10 mouse cellular contexts compared by ENCODE assay signal in genomic region chr16:49441225-49441624, GRCm38 (mm10).
DNase-seq lines count a peak whose midpoint lies in the region; ATAC-seq and TF ChIP-seq lines count a peak whose summit lies in the region.
"Had no signal": no experiment of that assay in that cellular context is flagged by ENCODE, and none has a peak within 500 bp of the region (broad histone marks: within the 10 kb centered on the region; RNA-seq: fewer than 3 reads in every experiment).

No protein-coding gene starts in this region.

- ATAC-seq in forebrain, embryonic 13.5 days = 0 out of 2 replicates have a peak, but pooled peaks have one; percentile 41
- no peak for ATAC-seq in forebrain, embryonic 16.5 days

- H3K9me3 ChIP-seq in forebrain, embryonic 13.5 days (replicated peaks) = no peaks in the 10 kb centered on the region
- no peaks in the 10 kb centered on the region for H3K9me3 ChIP-seq in forebrain, embryonic 16.5 days (ENCODE audit: control insufficient read depth, low read length)
- H3K9me3 ChIP-seq: liver, embryonic 15.5 days had no signal

- TF ChIP-seq POLR2A in brain, embryonic 14.5 days (IDR thresholded peaks at IDR 0.05; ENCODE audit: borderline replicate concordance, extremely low read depth, insufficient read depth, insufficient read length, poor library complexity, severe bottlenecking) = no peak

- H3K4me2 ChIP-seq in forebrain, embryonic 13.5 days = no peak overlapping the region
- no peak overlapping the region for H3K4me2 ChIP-seq in forebrain, embryonic 16.5 days (ENCODE audit: low read length)
- H3K4me2 ChIP-seq: liver, embryonic 15.5 days had no signal

- H3K27me3 ChIP-seq in forebrain, embryonic 13.5 days = no peaks in the 10 kb centered on the region
- no peaks in the 10 kb centered on the region for H3K27me3 ChIP-seq in forebrain, embryonic 16.5 days (replicated peaks; ENCODE audit: control insufficient read depth, insufficient read depth, low read length)
- H3K27me3 ChIP-seq: liver, embryonic 15.5 days had no signal

- peak; percentile 44; the same call in 1 of the 2 replicates for TF ChIP-seq CTCF in brain, embryonic 14.5 days (IDR thresholded peaks at IDR 0.05; ENCODE audit: borderline replicate concordance, extremely low read depth, insufficient read depth, insufficient read length)

- no peak overlapping the region for H3K4me3 ChIP-seq in forebrain, embryonic 13.5 days
- H3K4me3 ChIP-seq in forebrain, embryonic 16.5 days (replicated peaks; ENCODE audit: low read length) = no peak overlapping the region
- H3K4me3 ChIP-seq: liver, embryonic 15.5 days had no signal

- 80% methylated on average over 1 of the region's 1 CpGs for WGBS in forebrain, embryonic 13.5 days
- 73% methylated on average over 1 of the region's 1 CpGs for WGBS in forebrain, embryonic 16.5 days

- H3K9ac ChIP-seq in forebrain, embryonic 13.5 days = no peak overlapping the region
- no peak overlapping the region for H3K9ac ChIP-seq in forebrain, embryonic 16.5 days (replicated peaks; ENCODE audit: low read depth, low read length)
- H3K9ac ChIP-seq: liver, embryonic 15.5 days had no signal

- H3K4me1 ChIP-seq in forebrain, embryonic 13.5 days = no peaks in the 10 kb centered on the region
- H3K4me1 ChIP-seq in forebrain, embryonic 16.5 days (replicated peaks; ENCODE audit: control insufficient read depth, insufficient read depth, low read length) = no peaks in the 10 kb centered on the region
- H3K4me1 ChIP-seq: liver, embryonic 15.5 days had no signal

- no peak overlapping the region for H3K27ac ChIP-seq in forebrain, embryonic 13.5 days
- no peak overlapping the region for H3K27ac ChIP-seq in forebrain, embryonic 16.5 days (ENCODE audit: low read length)
- H3K27ac ChIP-seq: liver, embryonic 15.5 days had no signal

- DNase-seq in lung, postnatal 10 days = peak; percentile 5
- no peak for DNase-seq in lung, postnatal 25 days (ENCODE audit: low spot score)
- peak; percentile 44 for DNase-seq in brain, embryonic 14.5 days (ENCODE audit: low read depth)
- peak; percentile 24 for DNase-seq in retina, embryonic 14.5 days (ENCODE audit: low spot score)
- no peak for DNase-seq in heart, adult 8-10 months (ENCODE audit: low spot score)
- DNase-seq in spleen, postnatal 36 days (ENCODE audit: low spot score in 2 of 2) = no peak
- DNase-seq: right cerebral cortex, adult 18-20 months had no signal

- H3K36me3 ChIP-seq in forebrain, embryonic 13.5 days (ENCODE audit: poor library complexity, severe bottlenecking) = no peaks in the 10 kb centered on the region
- H3K36me3 ChIP-seq in forebrain, embryonic 16.5 days (ENCODE audit: control insufficient read depth, insufficient read depth) = no peaks in the 10 kb centered on the region
- H3K36me3 ChIP-seq: liver, embryonic 15.5 days had no signal

Comparison
In these comparisons a context has a peak if more than half of its experiments do, and no peak if none do; other contexts are left out.
1. DNase-seq: peak in lung, postnatal 10 days (single experiment), brain, embryonic 14.5 days (single experiment) and retina, embryonic 14.5 days (single experiment); none in lung, postnatal 25 days (single experiment), heart, adult 8-10 months (single experiment) and spleen, postnatal 36 days (0 of 2).